Mouse (Mus musculus) embryonic facial prominence, embryonic 11.5 days (tissue): ENCODE results near the gene Olfr1023. TPM values are rescaled to one million over a fixed set of nuclear protein-coding genes. Genes with fewer than 3 reads are reported as not detected.

Source experiments
- ATAC-seq: fragments of 200-750 bp; cut with Nextera tagmentation; replicated peaks from 2 replicates; pipeline ENCODE4 v1.8.0; 2017; ENCODE audit warnings: low read depth; ENCODE audit not compliant: insufficient number of reproducible peaks, low FRiP score, low TSS enrichment
- DNase-seq: peaks from one replicate; pipeline ENCODE4 v3.0.0-alpha.2; 2015; ENCODE audit warnings: low spot score
- H3K27ac ChIP-seq: fragments of 300-500 bp; sonication (generic); replicated peaks from 2 replicates; pipeline ENCODE4 v1.5.1; 2014; ENCODE audit warnings: mild to moderate bottlenecking, low read depth, low read length, control low read depth
- H3K27me3 ChIP-seq: fragments of 300-500 bp; sonication (generic); 2 replicates; pipeline ENCODE4 v1.6.1; 2014; ENCODE audit warnings: mild to moderate bottlenecking, low read length, moderate library complexity, mixed read lengths; ENCODE audit not compliant: control insufficient read depth, insufficient read depth
- H3K36me3 ChIP-seq: fragments of 300-500 bp; sonication (generic); replicated peaks from 2 replicates; pipeline ENCODE4 v1.6.1; 2014; ENCODE audit warnings: low read depth, mild to moderate bottlenecking, low read length, moderate library complexity, mixed read lengths; ENCODE audit not compliant: control insufficient read depth, insufficient read depth
- H3K4me1 ChIP-seq: fragments of 300-500 bp; sonication (generic); 2 replicates; pipeline ENCODE4 v1.6.1; 2014; ENCODE audit warnings: low read length, mixed read lengths; ENCODE audit not compliant: control insufficient read depth, insufficient read depth
- H3K4me2 ChIP-seq: fragments of 300-500 bp; sonication (generic); 2 replicates; pipeline ENCODE4 v1.6.1; 2014; ENCODE audit warnings: low read depth, mild to moderate bottlenecking, control low read depth, low read length, moderate library complexity
- H3K4me3 ChIP-seq: fragments of 300-500 bp; sonication (generic); 2 replicates; pipeline ENCODE4 v1.5.1; 2014; ENCODE audit warnings: low read depth, low read length, control low read depth
- H3K9ac ChIP-seq: fragments of 300-500 bp; sonication (generic); replicated peaks from 2 replicates; pipeline ENCODE4 v1.6.1; 2014; ENCODE audit warnings: mild to moderate bottlenecking, control low read depth, low read length
- H3K9me3 ChIP-seq: fragments of 300-500 bp; sonication (generic); replicated peaks from 2 replicates; pipeline ENCODE4 v1.6.1; 2016; ENCODE audit warnings: mild to moderate bottlenecking, low read length, inconsistent platforms, mixed read lengths; ENCODE audit not compliant: control insufficient read depth
- WGBS: fragments of 180-500 bp; shearing (Covaris S2); extraction: QIAGEN DNeasy Blood & Tissue Kit; methylation state at CpG from one replicate; pipeline ENCODE4 v1.1.7; 2014; 5-methylcytosine and 5-hydroxymethylcytosine counted together
- polyA plus RNA-seq: library from polyadenylated mRNA; unstranded; fragments of >200 nt; fragmentation: Nextera tagmentation; extraction: Ambion mirVana; gene quantifications from 2 replicates; pipeline ENCODE4 v1.2.1, GENCODE M21; 2014

The Olfr1023 gene
- not detected in 2 replicates for polyA plus RNA-seq

GRCm38 (mm10) chr2:85885340-85885739 is at the start of gene Olfr1023:
Olfr1023 (plus strand) TSS chr2:85885640.
- Histone ChIP-seq H3K36me3 (no peaks in the 10 kb centered on the region), H3K4me2 (no peak within 1 kb of the TSS), H3K9ac (no peak within 1 kb of the TSS), H3K27ac (no peak within 1 kb of the TSS), H3K4me3 (no peak within 1 kb of the TSS), H3K4me1 (no peaks in the 10 kb centered on the region), H3K27me3 (no peaks in the 10 kb centered on the region), H3K9me3 (no peaks in the 10 kb centered on the region)
- no peak for DNase-seq
- no peak for ATAC-seq
- 77% methylated on average over 2 of the region's 2 CpGs for WGBS

- no peak for ATAC-seq
Measured at GRCm38 (mm10) chr2:85845383-85845782, 40.1 kb upstream of the Olfr1023 start, which contains the start of gene Olfr1019. Olfr1019 (minus strand) TSS chr2:85845483.

GRCm38 (mm10) chr2:85846730-85847129 is 38.7 kb upstream of the Olfr1023 start, which contains the start of gene Olfr1020:
Olfr1020 (plus strand) TSS chr2:85847030.
- Histone ChIP-seq H3K4me3 (no peak within 1 kb of the TSS), H3K4me1 (no peaks in the 10 kb centered on the region), H3K27me3 (no peaks in the 10 kb centered on the region), H3K4me2 (no peak within 1 kb of the TSS), H3K9me3 (no peaks in the 10 kb centered on the region), H3K36me3 (no peaks in the 10 kb centered on the region), H3K27ac (no peak within 1 kb of the TSS), H3K9ac (no peak within 1 kb of the TSS)
- 76% methylated on average over 1 of the region's 1 CpGs for WGBS
- ATAC-seq, result no peak
- no peak for DNase-seq

More at GRCm38 (mm10) chr2:85845383-85845782, 40.1 kb upstream of the Olfr1023 start, which contains the start of gene Olfr1019:
- no peak for DNase-seq
- Histone ChIP-seq H3K4me1 (no peaks in the 10 kb centered on the region), H3K27me3 (no peaks in the 10 kb centered on the region), H3K4me2 (no peak within 1 kb of the TSS), H3K9me3 (no peaks in the 10 kb centered on the region), H3K36me3 (no peaks in the 10 kb centered on the region), H3K4me3 (no peak within 1 kb of the TSS), H3K9ac (no peak within 1 kb of the TSS), H3K27ac (no peak within 1 kb of the TSS)

GRCm38 (mm10) chr2:85868294-85868693 is 17.1 kb upstream of the Olfr1023 start, which contains the start of gene Olfr1022:
Olfr1022 (plus strand) TSS chr2:85868594.
- H3K36me3 ChIP-seq, result no peaks in the 10 kb centered on the region
- DNase-seq (no peak), ATAC-seq (no peak)
- 53% methylated on average over 2 of the region's 2 CpGs for WGBS
- no peak within 1 kb of the TSS for H3K4me3 ChIP-seq
- H3K27ac ChIP-seq, result no peak within 1 kb of the TSS
- no peaks in the 10 kb centered on the region for H3K4me1 ChIP-seq
- H3K27me3 ChIP-seq, result no peaks in the 10 kb centered on the region
- no peak within 1 kb of the TSS for H3K9ac ChIP-seq
- H3K9me3 ChIP-seq, result no peaks in the 10 kb centered on the region
- no peak within 1 kb of the TSS for H3K4me2 ChIP-seq

GRCm38 (mm10) chr2:85904952-85905351 is 19.5 kb downstream of the Olfr1023 start, which contains the start of gene Olfr1024:
Olfr1024 (minus strand) TSS chr2:85905052.
- Histone ChIP-seq H3K4me2 (no peak within 1 kb of the TSS), H3K4me1 (no peaks in the 10 kb centered on the region), H3K27me3 (no peaks in the 10 kb centered on the region), H3K27ac (no peak within 1 kb of the TSS), H3K36me3 (no peaks in the 10 kb centered on the region), H3K4me3 (no peak within 1 kb of the TSS), H3K9ac (no peak within 1 kb of the TSS), H3K9me3 (no peaks in the 10 kb centered on the region)
- ATAC-seq, result no peak
- 85% methylated on average over 3 of the region's 3 CpGs for WGBS
- no peak for DNase-seq

- no peak for ATAC-seq
- no peak overlapping the region for H3K4me2 ChIP-seq
Measured at GRCm38 (mm10) chr2:85913197-85913596, 27.8 kb downstream of the Olfr1023 start.

GRCm38 (mm10) chr2:85914893-85915292 is 29.5 kb downstream of the Olfr1023 start, which contains the start of gene Olfr1025-ps1:
Olfr1025-ps1 (plus strand) TSS chr2:85915193.
- Histone ChIP-seq H3K36me3 (no peaks in the 10 kb centered on the region), H3K27ac (no peak within 1 kb of the TSS), H3K27me3 (no peaks in the 10 kb centered on the region), H3K4me3 (no peak within 1 kb of the TSS), H3K9ac (no peak within 1 kb of the TSS), H3K9me3 (no peaks in the 10 kb centered on the region), H3K4me2 (no peak within 1 kb of the TSS), H3K4me1 (no peaks in the 10 kb centered on the region)
- ATAC-seq, result no peak
- WGBS, result 58% methylated on average over 1 of the region's 1 CpGs
- no peak for DNase-seq

More at GRCm38 (mm10) chr2:85913197-85913596, 27.8 kb downstream of the Olfr1023 start:
- H3K9ac ChIP-seq, result no peak overlapping the region
- no peaks in the 10 kb centered on the region for H3K9me3 ChIP-seq
- no peak overlapping the region for H3K4me3 ChIP-seq
- H3K4me1 ChIP-seq, result no peaks in the 10 kb centered on the region
- no peak for DNase-seq
- H3K27ac ChIP-seq, result no peak overlapping the region
- H3K27me3 ChIP-seq, result no peaks in the 10 kb centered on the region
- H3K36me3 ChIP-seq, result no peaks in the 10 kb centered on the region

GRCm38 (mm10) chr2:85921258-85921657 is 35.8 kb downstream of the Olfr1023 start, which contains the start of gene Olfr1026:
Olfr1026 (plus strand) TSS chr2:85921558.
- Histone ChIP-seq H3K27me3 (no peaks in the 10 kb centered on the region), H3K4me1 (no peaks in the 10 kb centered on the region), H3K9ac (no peak within 1 kb of the TSS), H3K4me3 (no peak within 1 kb of the TSS), H3K27ac (no peak within 1 kb of the TSS), H3K36me3 (no peaks in the 10 kb centered on the region), H3K4me2 (no peak within 1 kb of the TSS), H3K9me3 (no peaks in the 10 kb centered on the region)
- ATAC-seq, result no peak
- no peak for DNase-seq
- 87% methylated on average over 3 of the region's 3 CpGs for WGBS
